Mouse (Mus musculus): ENCODE data around the gene Stab2.

The Stab2 gene

DNA sequence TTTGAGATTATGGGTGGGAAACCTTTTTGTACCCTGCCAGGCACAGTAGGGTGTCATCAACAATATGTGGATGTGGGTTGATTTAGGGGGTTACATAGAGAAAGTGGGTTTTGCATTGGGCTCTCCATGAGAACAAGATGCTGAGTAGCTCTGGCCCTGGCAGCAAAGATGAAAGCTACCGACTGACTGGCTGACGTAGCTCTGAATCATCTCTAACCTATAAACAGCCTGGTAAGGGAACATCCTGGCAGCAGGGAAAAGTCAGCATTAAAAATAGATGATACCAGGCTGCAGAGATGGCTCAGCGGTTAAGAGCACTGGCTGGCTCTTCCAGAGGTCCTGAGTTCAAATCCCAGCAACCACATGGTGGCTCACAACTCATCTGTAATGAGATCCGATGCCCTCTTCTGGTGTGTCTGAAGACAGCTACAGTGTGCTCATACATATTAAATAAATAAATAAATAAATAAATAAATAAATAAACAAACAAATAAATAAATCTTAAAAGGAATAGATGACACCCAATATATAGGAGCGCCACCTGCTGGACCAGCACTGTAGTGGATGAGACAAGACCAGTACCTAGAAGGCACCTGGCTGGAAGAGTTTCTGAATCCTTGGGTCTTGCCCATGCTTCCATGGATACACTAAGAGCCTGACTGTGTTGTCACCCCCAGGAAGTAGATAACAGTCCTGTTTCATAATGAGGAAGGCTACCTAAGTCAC, 31.7 kb downstream of the Stab2 start:
- DNase-seq = no peak

DNA sequence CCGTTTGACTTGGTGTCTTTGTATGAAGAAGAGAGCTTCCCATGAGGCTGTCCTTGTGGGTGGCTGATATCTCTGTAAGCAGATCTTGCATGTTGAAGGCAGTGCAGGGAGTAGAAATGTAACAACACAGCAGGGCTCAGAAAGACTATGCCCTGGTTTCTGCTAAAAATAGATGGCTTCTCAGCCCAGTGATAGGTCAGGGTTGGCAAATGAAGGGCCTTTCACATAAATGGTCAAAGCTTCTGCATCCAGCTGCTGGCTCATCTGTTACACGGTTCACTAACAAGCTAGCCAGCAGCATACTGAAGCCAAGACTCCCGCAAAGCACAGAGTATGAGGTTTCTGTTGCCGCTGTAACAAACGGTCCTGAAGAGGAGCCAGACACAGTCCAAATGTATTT, 34.5 kb downstream of the Stab2 start:
- DNase-seq = no peak

DNA sequence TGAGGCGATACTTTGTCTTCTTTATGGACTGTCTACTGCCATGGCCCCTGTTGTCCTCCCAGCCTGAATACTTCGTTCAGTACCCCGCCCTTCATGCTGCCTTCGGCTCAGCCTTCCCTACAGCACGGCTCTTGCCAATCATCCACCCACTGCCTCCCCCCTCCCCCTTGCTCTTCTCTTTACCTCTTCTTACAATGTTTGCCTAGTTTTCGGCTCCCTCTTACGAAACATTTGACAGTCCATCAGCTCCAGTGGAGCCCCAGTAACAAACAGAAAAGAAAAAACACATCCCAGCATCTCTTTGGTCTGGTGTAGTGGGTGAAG, 35.4 kb downstream of the Stab2 start:
- DNase-seq = no peak

DNA sequence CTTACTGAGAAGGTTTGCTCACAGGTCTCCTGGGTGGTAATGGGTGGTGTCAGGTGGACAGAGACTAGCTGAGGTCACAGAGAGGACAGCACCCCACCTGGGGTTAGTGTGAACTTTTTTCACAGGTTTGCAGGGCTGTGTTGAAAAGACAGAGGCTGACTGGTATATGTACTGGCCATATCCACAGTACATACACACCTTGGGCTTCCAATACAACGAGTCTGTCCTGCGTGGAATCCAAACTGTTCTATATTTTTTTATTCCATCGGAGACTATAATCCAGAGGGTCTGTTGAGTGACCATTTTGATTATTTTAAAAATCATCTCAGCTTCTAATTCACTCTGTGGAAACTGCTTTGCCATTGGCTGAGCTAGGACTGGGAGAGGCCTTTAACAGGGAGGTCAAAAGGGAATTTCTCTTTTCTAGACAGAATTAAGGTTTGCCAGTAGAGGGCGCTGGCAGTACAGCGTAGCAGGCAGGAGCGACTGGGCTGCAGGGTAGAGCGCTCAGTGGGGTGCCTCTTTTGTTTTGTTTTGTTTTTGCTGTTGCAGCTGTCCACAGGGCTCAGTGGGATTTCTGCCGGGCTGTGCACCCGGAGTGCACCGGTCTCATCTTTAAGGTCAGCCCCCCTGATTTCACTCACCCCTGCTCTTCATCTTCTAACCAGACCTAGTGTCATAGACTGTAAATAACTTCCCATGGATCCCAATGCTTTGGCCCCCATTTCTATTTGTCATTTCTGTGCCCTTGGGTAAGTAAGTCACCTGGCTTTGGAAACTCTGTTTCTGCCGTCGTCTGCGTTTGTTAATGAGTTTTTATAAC, 35.9 kb downstream of the Stab2 start:
- DNase-seq = peak; percentile 53

DNA sequence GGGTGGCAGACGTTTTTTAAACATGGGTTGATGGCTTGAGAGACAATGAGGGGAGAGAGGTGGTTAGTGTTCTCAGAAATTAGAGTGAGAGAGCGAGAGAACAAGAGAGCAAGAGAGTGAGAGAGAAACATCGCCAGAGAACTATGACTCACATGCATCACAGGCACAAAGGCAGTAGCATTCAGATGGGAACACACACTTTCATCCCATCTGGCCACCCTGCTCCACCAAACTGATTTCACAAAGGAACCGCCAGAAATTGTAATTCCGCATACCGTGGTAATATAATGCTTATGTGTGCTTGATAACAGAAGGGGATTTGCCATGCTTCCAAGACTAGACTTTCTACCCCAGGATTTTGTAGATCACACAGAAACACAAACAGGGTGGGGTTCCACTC, 38.5 kb downstream of the Stab2 start:
- no peak for DNase-seq

DNA sequence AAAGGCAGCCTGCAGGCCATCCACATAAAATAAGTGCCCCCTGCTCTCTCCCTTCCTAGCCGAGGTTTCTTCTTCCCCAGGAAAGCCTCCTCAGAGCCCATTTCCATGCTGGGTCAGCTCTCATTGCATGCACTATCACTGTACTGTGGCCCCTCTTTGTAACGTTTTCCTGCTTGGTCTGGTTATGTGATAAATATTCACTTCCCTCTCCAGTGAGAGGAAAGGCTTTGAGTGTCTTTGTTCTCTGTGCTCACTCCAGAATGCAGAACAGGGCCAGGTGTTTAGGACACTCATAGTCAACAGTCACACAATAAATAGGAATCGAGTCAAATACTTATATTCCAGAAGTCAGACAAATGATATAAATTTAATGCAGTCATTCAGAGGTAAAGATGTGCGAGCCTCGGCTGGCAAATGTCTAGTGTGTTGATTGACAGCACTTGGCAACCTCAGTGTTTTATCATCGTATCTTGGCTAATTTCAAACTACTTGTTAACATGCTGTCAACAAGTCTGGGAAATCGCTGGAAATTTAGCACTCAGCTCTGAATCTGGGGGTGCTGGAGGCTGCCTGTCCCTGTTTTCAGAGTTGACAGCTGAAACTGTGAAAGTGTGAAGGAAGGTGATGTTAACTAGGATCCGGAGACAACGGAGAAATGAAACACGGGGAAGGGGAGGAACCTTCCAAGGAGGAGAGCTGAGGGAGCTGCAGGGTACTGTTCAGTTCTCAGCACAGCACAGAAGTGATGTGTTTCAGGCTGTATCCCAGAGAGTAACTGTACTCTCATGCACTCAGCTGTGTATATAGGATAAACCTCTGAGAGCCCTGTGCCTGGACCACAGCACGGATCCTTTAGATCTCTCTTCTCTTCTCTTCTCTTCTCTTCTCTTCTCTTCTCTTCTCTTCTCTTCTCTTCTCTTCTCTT, 46.0 kb downstream of the Stab2 start:
- no peak for DNase-seq

DNA sequence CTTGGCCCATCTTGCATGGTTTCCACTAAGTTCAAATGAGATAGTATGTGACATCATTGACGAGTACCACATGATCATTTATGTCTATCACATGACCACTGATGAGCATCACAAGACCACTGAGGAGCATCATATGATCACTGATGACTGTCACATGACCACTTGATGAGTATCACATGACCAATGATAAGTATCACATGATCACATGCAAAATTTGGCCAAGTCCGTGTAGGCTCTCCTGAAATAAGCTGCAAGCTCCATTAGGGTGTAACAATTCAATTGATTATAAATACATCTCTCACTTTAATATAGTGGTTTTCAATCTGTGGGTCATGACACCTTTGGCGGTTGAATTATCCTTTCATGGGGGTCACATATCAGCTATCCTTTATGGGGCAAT, 52.5 kb downstream of the Stab2 start:
- no peak for DNase-seq

DNA sequence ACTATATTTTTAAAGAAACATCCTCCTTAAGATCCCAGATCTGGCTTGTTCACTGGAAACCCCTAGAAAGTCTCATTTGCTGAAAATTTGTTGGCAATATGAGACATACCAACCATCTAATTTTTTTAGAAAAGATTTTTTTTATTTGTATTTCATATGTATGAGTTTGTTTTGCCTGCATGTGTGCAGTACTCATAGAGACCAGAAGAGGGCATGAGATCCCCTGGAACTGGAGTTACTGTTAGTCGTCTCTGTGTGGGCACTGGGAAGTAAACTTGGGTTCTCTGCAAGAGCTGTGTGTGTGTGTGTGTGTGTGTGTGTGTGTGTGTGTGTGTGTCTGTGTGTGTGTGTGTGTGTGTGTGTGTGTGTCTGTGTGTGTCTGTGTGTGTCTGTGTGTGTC, 55.1 kb downstream of the Stab2 start:
- DNase-seq = no peak

DNA sequence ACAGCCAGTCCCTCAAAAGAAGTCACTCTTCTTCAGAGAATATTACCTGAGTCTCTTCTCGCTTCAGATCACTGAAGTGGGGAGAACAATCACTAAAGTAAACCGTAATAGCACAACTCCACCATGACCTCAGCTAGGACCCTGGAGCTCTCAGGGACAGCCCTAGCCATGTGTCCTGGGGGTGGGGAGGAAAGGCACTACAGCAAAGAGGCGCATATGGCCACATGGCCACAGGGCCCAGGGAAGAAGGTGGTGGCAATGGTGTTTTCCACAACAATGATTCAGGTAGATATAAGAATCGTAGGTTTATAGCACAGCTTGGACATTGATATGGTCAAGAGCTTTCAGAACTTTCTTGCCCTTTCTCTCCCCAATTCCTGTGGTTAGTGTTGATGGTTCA, 57.0 kb downstream of the Stab2 start:
- no peak for DNase-seq

DNA sequence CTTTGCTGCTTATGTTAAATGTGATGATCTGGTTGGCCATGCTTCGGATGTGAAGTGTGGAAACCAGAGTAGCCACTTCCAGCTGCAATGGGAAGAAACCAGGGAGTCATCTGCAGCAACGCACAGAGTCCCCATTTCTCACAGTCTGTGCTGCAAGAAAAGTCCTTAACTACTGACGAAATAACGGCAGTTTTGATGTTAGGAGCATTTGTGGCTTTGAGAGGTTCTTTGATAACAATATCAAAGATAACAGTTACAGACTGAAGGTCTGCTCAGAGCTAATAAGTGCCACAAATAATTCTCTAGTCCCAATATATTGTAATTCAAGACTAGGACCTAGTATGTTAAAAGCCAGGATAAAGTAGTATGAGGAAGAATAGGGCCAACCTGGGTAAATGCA, 57.9 kb downstream of the Stab2 start:
- DNase-seq = no peak

DNA sequence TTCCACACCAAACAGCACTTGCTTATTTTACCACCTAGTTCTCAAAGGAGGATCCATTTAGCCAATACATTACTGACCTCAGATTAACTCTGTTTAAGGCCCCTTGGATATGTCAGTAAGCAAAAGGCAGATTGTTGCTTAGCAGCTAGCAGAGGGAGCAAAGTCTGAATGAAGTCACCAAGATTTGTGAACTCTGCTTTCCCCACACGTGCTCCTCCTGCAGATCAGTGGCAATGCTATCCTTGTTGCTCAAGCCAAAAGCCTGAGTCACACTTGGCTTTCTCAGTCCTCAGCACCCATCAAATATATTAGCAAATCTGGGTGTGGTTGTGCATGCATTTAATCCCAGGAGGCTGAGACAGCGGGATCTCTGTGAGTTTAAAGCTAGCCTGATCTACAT, 60.3 kb downstream of the Stab2 start:
- DNase-seq = no peak

DNA sequence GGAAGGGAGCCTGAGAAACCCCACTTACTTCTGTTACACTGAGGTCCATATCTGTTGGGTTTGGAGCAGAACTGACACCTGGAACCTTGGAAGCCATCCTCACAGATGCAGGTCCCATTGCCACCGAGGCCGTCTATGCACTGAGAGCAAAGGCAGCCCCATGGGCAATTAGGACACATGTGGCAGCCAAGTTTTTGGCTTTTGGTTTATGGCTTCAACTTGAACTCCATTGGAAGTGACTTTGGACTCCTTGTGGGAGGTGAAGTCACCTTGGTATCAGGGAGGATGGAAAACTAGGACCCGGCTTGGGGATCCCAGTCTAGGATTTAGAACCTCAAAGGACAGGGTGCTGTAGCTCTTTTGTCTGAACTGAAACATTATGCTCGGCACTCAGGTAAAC, 67.2 kb downstream of the Stab2 start:
- DNase-seq = no peak

DNA sequence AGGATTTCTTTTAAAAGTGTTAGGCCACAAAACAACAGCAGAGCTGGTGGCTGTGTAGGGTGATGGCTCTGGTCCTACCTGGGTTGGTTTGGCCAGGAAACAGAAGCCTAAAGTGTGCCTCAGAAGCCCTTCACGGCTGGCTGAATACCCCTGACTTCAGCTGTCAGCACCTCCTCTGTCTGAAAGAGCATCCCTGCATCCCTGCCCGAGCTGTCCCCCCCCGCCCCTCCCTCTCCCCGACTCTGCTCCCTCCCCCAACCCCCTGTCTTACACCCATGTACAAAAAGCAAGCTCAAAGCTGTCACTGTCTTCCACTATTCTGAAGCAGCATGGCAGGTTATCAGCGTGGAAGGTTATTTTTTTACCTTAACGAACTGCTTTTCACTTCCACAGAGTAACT, 73.4 kb downstream of the Stab2 start:
- no peak for DNase-seq

DNA sequence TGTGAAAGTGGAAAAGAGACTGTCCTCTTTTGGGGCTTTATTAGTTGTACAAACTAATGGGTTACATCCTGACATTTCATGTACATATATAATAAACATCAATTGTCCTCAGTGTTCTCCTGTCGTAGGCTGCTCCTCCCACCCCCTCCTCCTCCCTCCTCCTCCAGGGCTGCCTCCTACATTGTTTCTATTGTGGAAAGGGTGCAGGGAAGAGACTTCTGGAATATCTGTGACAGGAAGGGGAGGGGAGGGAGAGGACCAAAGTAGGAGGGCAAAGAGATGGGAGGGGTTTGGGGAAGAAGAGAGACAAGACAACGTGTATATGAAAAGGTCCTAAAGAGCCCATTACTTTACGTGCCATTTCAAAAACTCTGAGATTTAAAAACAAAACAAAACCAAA, 73.9 kb downstream of the Stab2 start:
- DNase-seq = no peak

DNA sequence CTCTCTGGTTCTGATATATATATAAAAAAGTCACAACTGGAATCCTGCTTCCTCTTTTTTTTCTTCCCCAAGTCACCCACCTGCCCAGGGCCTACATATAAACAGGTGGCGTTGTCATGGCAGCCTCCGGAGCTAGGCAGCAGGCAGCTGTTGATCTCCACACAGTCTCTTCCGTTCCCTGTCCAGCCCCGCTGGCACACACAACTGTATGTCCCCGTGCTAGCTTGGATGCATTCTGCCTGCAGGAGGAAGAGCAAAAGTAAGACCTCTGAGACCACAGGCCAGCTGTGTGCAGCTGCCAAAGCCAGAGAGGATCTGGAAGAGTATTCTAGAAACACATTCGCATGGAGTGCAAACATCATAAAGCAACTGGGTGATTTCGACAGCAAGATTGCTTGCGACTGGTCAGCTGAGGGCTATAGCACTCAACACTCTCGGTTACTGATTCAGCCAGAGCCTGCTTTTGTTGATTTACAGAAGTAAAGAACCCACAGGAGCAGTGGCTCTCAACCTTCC, 74.6 kb downstream of the Stab2 start:
- no peak for DNase-seq

DNA sequence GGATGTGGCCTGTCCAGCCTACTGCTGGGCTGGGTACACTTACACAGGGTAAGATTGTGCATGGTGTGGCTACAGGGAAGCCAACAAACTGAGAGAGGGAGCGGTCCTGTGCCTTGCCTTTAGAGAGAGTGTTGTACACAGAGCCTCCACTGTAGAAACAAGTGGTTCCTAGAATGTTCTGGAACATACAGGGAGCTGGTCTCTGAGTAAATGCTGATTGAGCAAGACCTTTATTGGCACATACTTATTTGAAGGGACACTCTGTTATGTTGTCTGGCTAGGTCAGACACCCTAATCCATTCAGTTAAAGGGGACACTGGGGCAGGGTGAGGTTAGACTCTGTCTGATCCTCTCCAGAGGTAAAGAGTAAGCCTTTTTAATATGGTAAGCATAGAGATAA, 84.2 kb downstream of the Stab2 start:
- DNase-seq = no peak

DNA sequence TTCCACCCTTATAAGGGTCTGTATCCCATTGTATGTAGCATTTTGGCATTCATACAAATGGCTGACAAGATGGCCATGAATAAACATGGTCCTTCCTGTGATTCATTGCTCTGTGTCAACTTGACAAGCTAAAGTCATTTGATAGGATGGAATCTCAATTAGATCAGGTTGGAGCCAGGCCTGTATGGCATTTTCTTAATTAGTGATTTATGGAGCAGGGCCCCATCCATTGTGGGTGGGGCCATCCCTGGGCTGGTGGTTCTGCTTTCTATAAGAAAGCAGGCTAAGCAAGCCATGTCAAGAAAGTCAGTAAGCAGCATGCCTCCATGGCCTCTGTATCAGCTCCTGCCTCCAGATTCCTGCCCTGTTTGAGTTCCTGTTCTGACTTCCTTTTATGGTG, 92.2 kb downstream of the Stab2 start:
- DNase-seq = no peak

DNA sequence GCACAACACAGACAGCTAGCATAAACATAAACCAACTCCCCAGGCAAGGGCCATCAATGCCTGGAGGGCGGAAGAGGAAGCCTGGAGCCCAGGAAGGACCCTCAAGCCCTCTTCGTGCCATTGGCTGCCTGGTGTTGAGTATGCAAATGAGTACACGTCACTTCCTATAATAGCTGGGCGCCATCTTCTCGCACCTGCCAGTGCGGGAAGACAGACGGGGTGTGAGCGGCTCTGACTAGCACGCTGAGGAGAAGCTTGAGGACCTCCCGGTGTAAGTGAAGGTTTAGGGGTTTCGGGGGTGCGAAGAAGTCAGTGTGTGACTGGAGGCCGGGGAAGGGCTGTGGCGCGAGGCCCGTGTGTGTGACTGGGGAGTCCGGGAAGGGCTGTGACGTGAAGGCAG, 99.3 kb downstream of the Stab2 start:
- DNase-seq = no peak

DNA sequence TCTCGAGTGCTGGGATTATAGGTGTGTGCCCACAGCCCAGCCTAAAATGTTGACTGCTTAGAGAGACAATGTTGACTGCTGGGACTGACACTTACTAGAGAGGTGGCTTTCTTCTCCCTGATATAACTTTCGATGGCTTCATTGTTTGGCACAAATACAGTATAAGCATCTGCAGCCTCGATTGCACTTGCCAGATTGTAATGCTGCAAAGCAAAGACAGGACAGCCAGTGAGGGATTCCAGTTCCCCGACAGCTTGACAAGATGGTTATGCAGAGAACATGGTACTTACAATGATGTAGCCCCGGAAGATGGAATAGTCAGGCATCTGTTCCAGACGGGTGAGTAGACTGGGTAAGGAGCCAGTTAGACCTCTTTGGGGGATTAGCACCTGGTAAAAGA, 100.8 kb downstream of the Stab2 start:
- no peak for DNase-seq

DNA sequence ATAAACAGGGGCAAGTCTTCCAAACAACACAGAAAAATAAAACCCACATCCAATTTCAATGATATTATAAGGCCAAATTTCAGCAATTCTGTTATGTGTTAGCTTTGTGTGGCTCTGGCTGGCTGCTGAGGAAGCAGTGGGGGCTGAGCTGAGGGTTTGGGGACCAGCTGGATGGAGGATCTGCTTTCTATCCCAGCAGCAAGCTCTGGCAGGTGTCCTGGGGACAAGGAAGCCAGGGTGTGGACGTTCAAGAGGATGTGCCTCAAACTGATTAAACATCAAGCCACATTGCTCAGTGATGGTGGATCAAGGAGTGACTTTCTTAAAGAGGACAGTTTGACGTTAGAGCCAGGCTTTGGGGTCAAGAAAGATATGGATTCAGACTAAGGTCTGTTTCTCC, 112.3 kb downstream of the Stab2 start:
- DNase-seq = no peak

DNA sequence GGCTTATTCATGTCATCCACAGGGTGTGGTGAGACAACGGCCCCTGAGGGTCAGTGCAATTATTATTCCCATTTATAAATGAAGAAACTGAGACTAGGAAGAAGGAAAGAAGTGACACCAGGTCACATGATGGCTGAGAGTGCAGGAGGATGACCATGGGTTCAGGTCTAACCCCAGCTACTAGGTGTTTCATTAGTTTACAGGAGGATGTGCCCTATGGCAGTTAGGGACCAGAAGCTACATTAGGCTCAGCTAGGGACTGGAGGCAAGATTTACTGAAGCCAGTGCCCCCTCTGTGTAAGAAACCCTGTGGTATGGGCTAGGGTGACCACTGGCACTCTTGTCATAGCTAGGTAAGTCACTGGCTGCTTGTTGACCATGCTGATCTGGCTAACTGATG, 116.8 kb downstream of the Stab2 start:
- DNase-seq = no peak

DNA sequence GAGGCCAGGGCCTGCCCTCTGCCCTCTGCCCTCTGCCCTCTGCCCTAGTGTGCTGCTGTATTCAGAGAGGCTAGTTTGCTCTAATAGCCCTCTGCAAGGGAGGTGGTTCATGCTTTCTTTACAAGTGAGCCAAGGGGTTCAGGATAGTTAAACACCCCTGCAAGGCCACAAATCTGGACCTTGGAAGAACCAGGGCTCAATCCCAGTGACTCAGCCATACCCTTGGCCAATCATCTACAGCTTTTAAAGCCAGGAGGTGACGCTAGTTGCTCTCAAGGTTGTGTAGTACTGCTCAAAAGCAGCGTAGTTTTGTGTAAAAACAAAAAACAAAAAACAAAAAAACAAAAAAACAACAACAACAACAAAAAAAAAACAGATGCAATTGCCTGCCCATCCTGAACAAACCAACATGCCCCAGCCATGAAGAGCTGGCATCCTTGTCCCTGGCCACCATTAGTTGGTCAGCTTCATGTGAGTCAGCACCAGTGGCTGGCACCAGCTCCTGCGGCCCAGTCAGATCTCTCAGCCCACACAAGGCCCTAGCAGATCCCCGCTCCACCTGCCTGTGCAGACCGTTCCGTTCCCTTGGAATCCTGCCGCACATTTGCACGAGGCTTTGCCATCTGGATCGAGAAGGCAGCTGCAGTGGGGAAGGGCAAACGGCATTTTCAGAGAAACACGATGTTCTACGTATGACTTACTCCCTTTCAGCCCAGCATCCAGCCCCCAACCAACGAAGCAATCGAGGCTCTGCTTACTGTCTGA, 117.5 kb downstream of the Stab2 start:
- no peak for DNase-seq

DNA sequence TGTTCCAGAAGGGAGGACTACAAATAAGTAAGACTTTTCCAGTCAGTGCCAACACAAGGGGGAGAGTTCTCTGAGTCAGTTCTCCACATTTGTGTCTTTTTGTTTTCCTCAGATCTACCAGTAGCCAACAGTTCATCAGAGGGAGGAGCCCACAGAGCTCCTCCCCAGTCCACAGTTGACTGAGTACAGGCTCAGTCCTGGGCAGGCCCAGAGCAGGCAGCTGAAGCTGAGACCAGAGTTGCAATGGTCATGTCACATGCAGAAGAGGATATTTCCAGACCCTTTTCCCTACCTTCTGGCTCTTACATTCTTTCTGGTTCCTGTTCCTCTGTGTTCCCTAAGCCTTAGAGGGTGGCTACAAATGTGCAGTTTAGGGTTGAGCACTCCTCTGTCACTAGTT, 118.4 kb downstream of the Stab2 start:
- DNase-seq = no peak
